Comparison of ENCODE assay signal across 29 mouse cellular contexts in the genomic region with DNA sequence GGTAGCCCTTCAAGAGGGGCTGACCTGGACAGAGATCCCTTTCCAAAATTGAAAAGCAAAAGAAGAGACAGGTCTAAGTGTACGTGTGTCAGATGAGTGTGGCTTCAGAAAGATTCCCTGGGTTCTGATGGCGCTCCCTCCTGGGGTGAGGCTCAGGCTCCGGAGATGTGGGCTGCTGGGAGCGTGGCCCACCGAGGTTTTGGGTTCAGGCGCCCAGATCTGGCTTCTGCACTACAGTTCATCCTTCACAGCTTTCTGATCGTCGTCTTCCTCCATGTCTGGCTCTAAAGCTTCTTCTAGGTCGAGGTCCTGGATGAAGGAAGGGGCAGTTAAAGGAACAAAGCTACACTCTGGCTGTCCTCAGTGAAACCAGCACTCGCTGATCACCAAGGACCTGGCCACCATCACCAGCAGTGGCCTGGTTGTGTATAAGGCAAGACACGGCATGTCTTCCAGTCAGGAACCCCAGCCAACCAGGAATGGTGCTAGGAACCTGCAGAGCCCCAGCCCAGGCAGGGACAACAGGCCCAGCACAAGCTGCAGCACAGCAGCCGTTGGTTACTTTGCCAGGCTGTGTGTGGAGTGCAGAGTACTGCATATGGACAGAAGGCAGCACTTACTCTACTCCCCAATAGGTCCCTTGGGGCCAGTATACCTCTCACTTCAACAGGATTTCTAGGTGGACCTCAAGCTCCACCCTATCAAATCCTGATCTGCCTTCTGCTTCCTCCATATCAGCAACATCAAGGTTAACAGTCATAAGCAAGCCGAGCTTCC. TPM values are rescaled to one million over a fixed set of nuclear protein-coding genes. Genes with fewer than 3 reads are reported as not detected.
"Had no signal": no experiment of that assay in that cellular context is flagged by ENCODE, and none has a peak within 500 bp of the region (broad histone marks: within the 10 kb centered on the region; RNA-seq: fewer than 3 reads in every experiment).

No protein-coding gene starts in this region.

- H3K4me3 ChIP-seq: layer of hippocampus, adult 2 months; limb, embryonic 15.5 days; megakaryocyte, embryonic 14.5 days; midbrain, embryonic 10.5 days; midbrain, embryonic 13.5 days; myocyte; neural tube, embryonic 13.5 days had no signal

- H3K4me2 ChIP-seq: limb, embryonic 15.5 days; liver, embryonic 11.5 days; lung, embryonic 14.5 days; midbrain, embryonic 13.5 days; neural tube, embryonic 13.5 days had no signal

- H3K4me1 ChIP-seq: limb, embryonic 15.5 days; midbrain, embryonic 10.5 days; midbrain, embryonic 13.5 days; neural tube, embryonic 13.5 days had no signal

- ATAC-seq: liver, postnatal 0 days; lung, postnatal 0 days; midbrain, embryonic 13.5 days; midbrain, embryonic 16.5 days had no signal

- DNase-seq: kidney, adult 9 months; kidney, postnatal 14 days; layer of hippocampus, adult 9-11 months; liver, postnatal 0 days; lung, embryonic 14.5 days; lung, postnatal 36 days; retina, postnatal 1 day; right cerebral cortex, postnatal 25 days; spleen, adult 18-20 months; thymus, adult 18-20 months; thymus, postnatal 36 days had no signal

- H3K27ac ChIP-seq: layer of hippocampus, adult 2 months; limb, embryonic 15.5 days; liver, embryonic 14.5 days; midbrain, embryonic 10.5 days; midbrain, embryonic 13.5 days; neural tube, embryonic 13.5 days had no signal

- H3K9me3 ChIP-seq: limb, embryonic 15.5 days; midbrain, embryonic 13.5 days; neural tube, embryonic 13.5 days had no signal

- H3K9ac ChIP-seq: limb, embryonic 15.5 days; liver, embryonic 14.5 days; liver, postnatal 0 days; lung, embryonic 14.5 days; midbrain, embryonic 13.5 days; neural tube, embryonic 13.5 days had no signal

- H3K27me3 ChIP-seq: limb, embryonic 15.5 days; megakaryocyte, embryonic 14.5 days; midbrain, embryonic 13.5 days; neural tube, embryonic 13.5 days had no signal

RNA-seq across cellular contexts. Expression of gene Ppp1r27, which starts 10.2 kb away (rescaled TPM):
- total RNA-seq: layer of hippocampus, adult 2 months; layer of hippocampus, postnatal 25 days; left cerebral cortex, adult 18-20 months; left cerebral cortex, postnatal 25 days; monocyte, adult 5-6 weeks; neutrophil, adult 5-6 weeks had no signal
- polyA plus RNA-seq: large intestine, adult 2 months; liver, embryonic 11.5 days; liver, embryonic 14.5 days; lung, embryonic 14.5 days; lung, postnatal 0 days; midbrain, embryonic 10.5 days; midbrain, embryonic 13.5 days; midbrain, embryonic 16.5 days; neural tube, embryonic 13.5 days; urinary bladder, adult 2 months had no signal

RNA-seq across cellular contexts. Expression of gene Gcgr, which starts 30.6 kb away (rescaled TPM):
- total RNA-seq: layer of hippocampus, adult 2 months; left cerebral cortex, postnatal 25 days; monocyte, adult 5-6 weeks had no signal
